Mouse (Mus musculus): ENCODE measurements around the gene Dlgap1. TPM values are rescaled to one million over a fixed set of nuclear protein-coding genes. Genes with fewer than 3 reads are reported as not detected.

The Dlgap1 gene
- polyA plus RNA-seq (2015; fragmentation: Nextera tagmentation; extraction: Ambion mirVana) = 10.3 and 20.7 TPM in 2 replicates

DNA sequence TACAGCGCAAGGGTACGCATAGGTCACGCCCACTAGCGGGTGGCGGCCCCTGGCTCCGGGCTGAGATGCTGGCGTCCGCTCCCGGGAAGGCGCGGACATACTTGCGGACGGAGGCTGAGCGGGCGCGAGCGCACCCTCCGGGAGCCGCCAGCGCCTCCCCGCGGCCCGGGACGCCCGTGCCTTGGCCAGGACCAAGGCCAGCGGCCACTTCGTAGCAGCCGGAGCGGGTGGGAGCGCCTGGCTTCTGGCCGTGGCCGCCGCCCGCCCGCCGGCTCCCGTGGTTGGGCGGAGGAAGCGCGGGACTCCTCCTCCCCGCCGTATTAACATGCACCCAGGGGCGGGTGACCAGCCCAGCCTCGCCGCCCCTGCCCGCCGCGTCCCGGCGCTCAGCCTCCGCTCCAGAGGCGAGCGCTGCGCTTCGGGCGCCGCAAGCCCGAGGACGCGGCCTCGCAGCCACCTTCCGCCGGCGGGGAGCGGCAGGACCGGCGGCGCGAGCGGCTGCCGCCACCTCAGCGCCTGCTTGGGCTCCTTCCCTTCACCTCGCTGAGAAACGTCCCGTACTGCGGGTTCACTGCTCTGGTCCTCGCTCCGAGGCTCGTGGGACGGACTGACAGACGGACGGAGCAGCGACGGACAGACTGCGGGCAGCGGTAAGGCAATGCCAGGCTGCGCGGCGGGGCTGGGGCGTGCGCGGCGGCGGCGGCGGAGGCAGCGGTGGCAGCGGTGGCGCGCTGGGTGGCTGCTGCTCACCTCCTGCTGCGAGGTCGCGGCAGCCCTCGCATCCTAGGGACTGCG lies at the start of gene Dlgap1:
Gene Dlgap1, plus strand, starts transcription at position 53 of the 795 bp plus-strand sequence.

DNA sequence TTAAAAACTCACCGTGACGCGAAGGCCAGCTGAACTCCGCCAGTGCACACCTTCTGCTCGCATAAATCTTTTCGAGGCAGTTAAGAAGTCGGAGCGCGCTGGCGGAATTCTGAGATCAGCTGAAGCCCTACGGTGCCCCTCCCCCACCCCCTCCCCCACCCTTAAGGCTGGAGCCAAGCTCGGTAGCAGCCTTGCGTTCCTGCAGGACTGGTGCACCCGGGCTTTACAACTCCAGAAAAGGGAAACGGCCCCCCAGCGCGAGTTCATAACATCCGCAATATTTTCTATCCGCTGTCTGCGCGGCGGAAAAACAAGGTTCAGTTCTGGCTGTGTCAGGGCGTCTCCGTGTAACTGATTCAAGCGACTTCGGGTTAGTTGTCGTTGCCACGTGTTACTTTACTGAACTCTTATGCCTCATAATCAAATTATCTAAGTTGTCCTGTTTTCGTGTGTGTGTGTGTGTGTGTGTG lies 884.6 kb downstream of the Dlgap1 start, which contains the start of gene Tgif1:
Gene Tgif1, minus strand, starts transcription at position 111 of the 470 bp plus-strand sequence.

Small RNAs within 50 kb of the gene (microRNA-seq; reads per million reads assigned to microRNA genes)
- gene Mir1195 (ENCODE audit: borderline replicate concordance, insufficient number of aligned reads) = not detected
